Mouse (Mus musculus) liver, embryonic 16.5 days (tissue): Measurements from ENCODE around the gene Ccdc89. TPM values are rescaled to one million over a fixed set of nuclear protein-coding genes. Genes with fewer than 3 reads are reported as not detected.

Experiments
- ATAC-seq: fragments of 200-750 bp; cut with Nextera tagmentation; 2 replicates; pipeline ENCODE4 v1.8.0; 2017; ENCODE audit warnings: low read depth, mild to moderate bottlenecking, moderate number of reproducible peaks, moderate library complexity
- H3K27ac ChIP-seq: fragments of 300-500 bp; sonication (generic); 2 replicates; pipeline ENCODE4 v1.5.1; 2014; ENCODE audit warnings: mild to moderate bottlenecking, low read length
- H3K27me3 ChIP-seq: fragments of 300-500 bp; sonication (generic); 2 replicates; pipeline ENCODE4 v1.6.1; 2014; ENCODE audit warnings: low read depth, low read length, mixed read lengths; ENCODE audit not compliant: control insufficient read depth, insufficient read depth
- H3K36me3 ChIP-seq: fragments of 300-500 bp; sonication (generic); 2 replicates; pipeline ENCODE4 v1.6.1; 2014; ENCODE audit warnings: mild to moderate bottlenecking; ENCODE audit not compliant: control insufficient read depth, insufficient read depth
- H3K4me1 ChIP-seq: fragments of 300-500 bp; sonication (generic); 2 replicates; pipeline ENCODE4 v1.6.1; 2014; ENCODE audit warnings: low read depth, low read length, mixed read lengths; ENCODE audit not compliant: control insufficient read depth
- H3K4me2 ChIP-seq: fragments of 300-500 bp; sonication (generic); 2 replicates; pipeline ENCODE4 v1.6.1; 2014; ENCODE audit warnings: low read depth, low read length, mixed read lengths
- H3K4me3 ChIP-seq: fragments of 300-500 bp; sonication (generic); 2 replicates; pipeline ENCODE4 v1.5.1; 2014; ENCODE audit warnings: low read depth, mild to moderate bottlenecking, low read length
- H3K9ac ChIP-seq: fragments of 300-500 bp; sonication (generic); 2 replicates; pipeline ENCODE4 v1.6.1; 2014; ENCODE audit warnings: low read depth, low read length
- H3K9me3 ChIP-seq: fragments of 300-500 bp; sonication (generic); replicated peaks from 2 replicates; pipeline ENCODE4 v1.6.1; 2016; ENCODE audit warnings: low read length; ENCODE audit not compliant: control insufficient read depth
- WGBS: fragments of 180-500 bp; shearing (Covaris S2); extraction: QIAGEN DNeasy Blood & Tissue Kit; methylation state at CpG from one replicate; pipeline ENCODE4 v1.1.7; 2014; ENCODE audit not compliant: insufficient replicate concordance; 5-methylcytosine and 5-hydroxymethylcytosine counted together
- polyA plus RNA-seq: library from polyadenylated mRNA; unstranded; fragments of >200 nt; fragmentation: Nextera tagmentation; extraction: Ambion mirVana; gene quantifications from 2 replicates; pipeline ENCODE4 v1.2.1, GENCODE M21; 2015

Ccdc89 gene
- polyA plus RNA-seq, 1 experiment from 2014 or later: 0.12 TPM

DNA sequence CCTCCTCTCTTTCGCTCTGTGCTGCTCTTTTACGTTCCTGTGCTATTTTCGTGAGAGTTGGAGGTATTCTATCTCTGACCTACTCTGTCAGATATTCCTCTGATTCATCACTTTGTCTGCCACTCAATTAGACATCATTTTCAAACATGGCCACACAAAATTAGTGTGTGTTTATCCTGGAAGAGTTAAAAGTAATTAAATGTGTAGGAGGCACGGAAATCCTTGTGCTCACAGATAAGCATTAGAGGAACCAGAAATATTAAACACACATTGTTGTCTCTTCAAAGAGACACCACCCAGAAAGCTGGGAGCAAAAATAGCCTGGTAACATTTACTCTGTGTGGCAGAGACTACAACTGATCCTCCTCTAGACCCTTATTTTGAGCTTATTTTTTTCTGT lies 13.7 kb downstream of the Ccdc89 start:
- Histone ChIP-seq H3K4me3 (no peak overlapping the region), H3K9me3 (no peaks in the 10 kb centered on the region), H3K9ac (no peak overlapping the region), H3K36me3 (no peaks in the 10 kb centered on the region), H3K4me2 (no peak overlapping the region), H3K27me3 (no peaks in the 10 kb centered on the region), H3K4me1 (no peaks in the 10 kb centered on the region), H3K27ac (no peak overlapping the region)
- no peak for ATAC-seq
- WGBS: 79% methylated on average over 4 of the region's 4 CpGs

DNA sequence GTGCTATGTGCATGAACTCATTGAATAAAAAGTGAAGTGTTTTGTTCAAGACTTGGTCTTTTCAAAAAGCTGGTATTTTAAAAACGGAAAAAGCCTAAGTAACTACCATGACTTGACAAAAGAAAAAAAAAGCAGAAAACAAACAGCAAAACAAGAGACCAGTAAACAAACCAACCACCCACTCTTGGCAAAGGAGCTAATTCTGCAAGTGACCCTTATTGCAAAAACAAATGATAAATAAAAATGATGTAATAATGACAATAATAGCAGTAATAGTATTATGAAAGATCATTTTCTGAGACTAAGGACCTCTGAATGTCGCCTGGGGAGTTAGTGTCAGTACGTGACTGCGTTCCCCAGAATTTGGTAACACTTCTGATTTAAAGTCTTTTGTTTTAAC lies 15.7 kb downstream of the Ccdc89 start:
- Histone ChIP-seq H3K27ac (peak overlapping the region; percentile 96), H3K9ac (peak overlapping the region; percentile 73), H3K4me1 (no peaks in the 10 kb centered on the region), H3K36me3 (no peaks in the 10 kb centered on the region; the same call in none of the 2 replicates), H3K27me3 (no peaks in the 10 kb centered on the region), H3K4me2 (peak overlapping the region; percentile 76), H3K9me3 (no peaks in the 10 kb centered on the region), H3K4me3 (peak overlapping the region; percentile 100)
- 12% methylated on average over 4 of the region's 4 CpGs for WGBS
- no peak for ATAC-seq

DNA sequence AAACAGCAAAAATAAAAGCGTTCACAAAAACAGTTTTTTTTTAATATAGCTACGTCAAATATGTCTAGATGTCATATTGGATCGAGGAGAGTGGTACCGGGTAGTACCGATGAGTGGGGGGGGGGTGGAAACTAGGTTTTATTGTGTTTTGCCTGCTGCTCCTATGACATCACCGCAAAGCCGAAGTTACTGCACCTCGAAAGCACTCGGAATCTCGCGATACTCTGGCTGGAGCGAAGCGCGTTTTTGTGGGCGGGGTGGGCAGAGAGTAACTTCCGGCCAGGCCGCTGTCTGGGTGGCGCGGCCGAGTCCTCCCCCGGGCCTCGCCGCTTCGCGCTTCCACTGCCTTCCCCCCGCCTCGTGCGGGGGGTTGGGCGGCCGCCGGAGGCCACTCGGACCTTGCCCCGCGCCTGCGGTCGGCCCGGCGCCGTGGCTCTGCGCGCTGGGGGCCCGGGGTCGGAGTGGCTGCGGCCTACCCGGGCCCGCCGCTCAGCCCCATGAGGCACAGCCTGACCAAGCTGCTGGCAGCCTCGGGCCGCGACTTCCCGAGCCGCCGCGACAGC lies 16.2 kb downstream of the Ccdc89 start, which contains the start of gene Crebzf:
Gene Crebzf (plus strand): TSS at position 212 of the 563 bp plus-strand sequence.
- under 1% methylated on average over 54 of the region's 54 CpGs for WGBS
- peak within 1 kb of the TSS; percentile 76 for H3K4me2 ChIP-seq
- H3K4me3 ChIP-seq: peak within 1 kb of the TSS; percentile 100
- no peaks in the 10 kb centered on the region for H3K9me3 ChIP-seq
- H3K4me1 ChIP-seq: no peaks in the 10 kb centered on the region
- peak; percentile 93 for ATAC-seq
- H3K9ac ChIP-seq: peak within 1 kb of the TSS; percentile 99
- no peaks in the 10 kb centered on the region for H3K27me3 ChIP-seq
- H3K36me3 ChIP-seq: peaks cover 3% of the 10 kb centered on the region
- peak within 1 kb of the TSS; percentile 96 for H3K27ac ChIP-seq

DNA sequence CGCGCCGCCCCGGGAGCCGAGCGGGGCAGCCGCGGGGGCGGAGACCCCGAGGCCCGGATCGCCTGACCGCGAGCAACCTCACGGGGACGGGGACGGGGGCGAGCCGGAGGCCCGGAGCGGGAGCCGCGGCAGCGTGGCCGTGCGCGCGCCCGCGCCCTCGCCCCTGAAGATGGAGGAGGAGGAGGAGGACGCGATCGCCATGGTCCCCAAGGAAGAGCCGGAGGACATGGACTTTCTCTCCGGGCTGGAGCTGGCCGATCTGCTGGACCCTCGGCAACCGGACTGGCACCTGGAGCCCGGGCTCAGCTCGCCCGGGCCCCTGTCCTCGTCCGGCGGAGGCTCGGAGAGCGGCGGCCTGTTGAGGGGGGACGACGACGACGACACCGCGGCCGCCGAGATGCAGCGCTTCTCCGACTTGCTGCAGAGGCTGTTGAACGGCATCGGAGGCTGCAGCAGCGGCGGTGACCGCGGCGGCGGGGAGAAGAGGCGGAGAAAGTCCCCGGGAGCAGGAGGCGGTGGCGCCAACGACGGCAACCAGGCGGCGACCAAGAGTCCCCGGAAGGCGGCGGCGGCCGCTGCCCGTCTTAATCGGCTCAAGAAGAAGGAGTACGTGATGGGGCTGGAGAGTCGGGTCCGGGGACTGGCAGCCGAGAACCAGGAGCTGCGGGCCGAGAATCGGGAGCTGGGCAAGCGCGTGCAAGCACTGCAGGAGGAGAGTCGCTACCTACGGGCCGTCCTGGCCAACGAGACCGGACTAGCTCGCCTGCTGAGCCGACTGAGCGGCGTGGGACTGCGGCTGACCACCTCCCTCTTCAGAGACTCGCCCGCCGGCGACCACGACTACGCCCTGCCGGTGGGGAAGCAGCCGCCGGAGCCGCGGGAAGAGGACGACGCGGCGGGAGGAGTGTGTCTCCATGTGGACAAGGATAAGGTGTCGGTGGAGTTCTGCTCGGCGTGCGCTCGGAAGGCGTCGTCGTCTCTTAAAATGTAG lies 17.0 kb downstream of the Ccdc89 start:
- Histone ChIP-seq H3K4me2 (peak overlapping the region; percentile 76), H3K4me3 (peak overlapping the region; percentile 100), H3K36me3 (peaks cover 4% of the 10 kb centered on the region), H3K27me3 (no peaks in the 10 kb centered on the region), H3K9me3 (no peaks in the 10 kb centered on the region), H3K27ac (peak overlapping the region; percentile 96), H3K4me1 (no peaks in the 10 kb centered on the region), H3K9ac (peak overlapping the region; percentile 99)
- WGBS: under 1% methylated on average over 117 of the region's 123 CpGs
- ATAC-seq: peak; percentile 63

DNA sequence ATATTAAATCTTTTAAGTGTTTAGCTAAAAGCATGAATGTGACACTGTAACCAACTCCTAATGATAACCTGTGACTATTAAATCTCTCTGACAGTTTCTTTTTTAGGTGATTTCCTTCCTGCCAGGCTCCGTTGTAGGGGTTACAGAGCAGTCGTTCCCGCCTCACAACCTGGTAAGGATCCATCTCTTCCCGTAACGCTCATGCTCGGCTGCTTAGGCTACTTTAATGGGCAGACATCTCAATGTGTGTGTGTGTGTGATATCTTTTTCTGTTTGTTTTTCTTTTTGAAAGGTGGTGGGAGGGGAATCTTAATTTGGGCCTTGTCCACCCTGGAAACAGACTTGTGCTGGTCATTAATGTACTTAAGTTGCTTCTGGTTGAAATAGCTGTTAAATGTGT lies 17.8 kb downstream of the Ccdc89 start:
- Histone ChIP-seq H3K36me3 (peaks cover 6% of the 10 kb centered on the region), H3K9ac (peak overlapping the region; percentile 99), H3K27ac (peak overlapping the region; percentile 96), H3K4me1 (no peaks in the 10 kb centered on the region), H3K9me3 (no peaks in the 10 kb centered on the region), H3K27me3 (no peaks in the 10 kb centered on the region), H3K4me3 (peak overlapping the region; percentile 100), H3K4me2 (peak overlapping the region; percentile 76)
- ATAC-seq: no peak
- WGBS: 0% methylated on average over 6 of the region's 6 CpGs

DNA sequence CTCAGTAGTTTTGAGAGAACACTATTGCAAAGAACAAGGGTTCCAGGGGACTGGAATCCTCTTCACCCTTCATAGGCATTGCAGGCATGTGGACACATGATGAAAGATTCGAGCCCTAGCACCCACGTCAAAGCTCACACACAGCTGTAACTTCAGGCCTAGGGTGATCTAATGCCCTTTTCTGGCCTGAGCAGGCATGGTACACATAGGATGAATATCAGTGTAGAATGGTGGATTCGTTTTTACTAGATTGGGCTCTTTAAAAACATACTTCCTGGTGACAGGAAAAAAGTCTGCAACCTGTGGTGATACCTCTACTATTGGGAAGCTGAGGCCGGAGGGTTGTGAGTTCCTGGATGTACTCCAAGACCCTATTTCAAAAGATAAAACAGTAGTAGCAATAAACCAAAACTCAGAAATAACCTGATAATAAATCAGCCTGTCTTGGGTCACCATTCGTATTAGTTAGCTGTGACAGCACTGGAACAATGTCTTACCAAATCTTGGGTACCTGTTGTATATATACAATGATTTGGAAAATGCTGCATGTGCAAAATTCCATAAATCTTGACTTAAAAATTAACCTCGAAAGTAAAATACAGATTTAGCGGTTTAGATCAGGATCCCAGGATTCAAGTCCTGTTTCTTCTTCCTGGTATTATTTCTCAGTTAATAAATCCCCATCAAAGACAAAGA lies 29.9 kb downstream of the Ccdc89 start:
- Histone ChIP-seq H3K36me3 (no peaks in the 10 kb centered on the region; the same call in none of the 2 replicates), H3K27ac (no peak overlapping the region), H3K4me3 (peak overlapping the region; percentile 84), H3K9ac (peak overlapping the region; percentile 21; the same call in 1 of the 2 replicates), H3K27me3 (no peaks in the 10 kb centered on the region), H3K9me3 (no peaks in the 10 kb centered on the region), H3K4me1 (peaks cover 11% of the 10 kb centered on the region), H3K4me2 (peak overlapping the region; percentile 87)
- 18% methylated on average over 7 of the region's 7 CpGs for WGBS
- ATAC-seq: no peak

DNA sequence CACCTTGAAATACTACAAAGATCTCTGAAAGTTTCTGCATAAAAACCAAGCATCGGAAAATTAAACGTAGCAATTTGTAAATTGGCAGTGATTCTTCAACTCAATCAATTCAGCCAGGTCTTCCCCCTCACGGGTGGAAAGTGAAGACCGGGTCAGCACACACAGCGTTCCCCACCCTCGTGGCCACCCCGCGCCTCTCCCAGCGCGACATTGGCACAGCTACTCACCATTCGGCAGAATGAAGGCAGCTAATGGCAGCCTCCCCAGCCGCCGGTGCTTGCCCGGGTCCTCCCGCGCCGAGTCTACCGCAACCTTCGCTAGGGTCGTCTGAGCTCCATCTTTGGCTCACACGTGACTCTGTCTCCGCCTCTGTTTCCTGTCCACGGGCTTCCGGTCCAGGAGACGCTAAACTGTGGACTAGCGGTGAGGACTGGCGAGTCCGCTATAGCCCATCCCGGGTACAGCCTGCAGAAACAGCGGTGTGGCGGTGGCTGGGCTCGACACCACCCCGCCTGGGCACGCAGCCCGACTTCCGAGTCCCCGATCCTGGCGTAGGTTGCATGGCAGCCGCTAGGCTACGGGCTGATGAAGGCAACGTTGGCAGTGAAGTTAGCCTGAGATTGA lies 30.6 kb downstream of the Ccdc89 start, which contains the start of gene Tmem126a:
Gene Tmem126a (minus strand): TSS at position 385 of the 624 bp plus-strand sequence.
- Histone ChIP-seq H3K4me3 (peak within 1 kb of the TSS; percentile 84), H3K27ac (peak within 1 kb of the TSS; percentile 86), H3K36me3 (no peaks in the 10 kb centered on the region; the same call in 1 of the 2 replicates), H3K27me3 (no peaks in the 10 kb centered on the region), H3K9me3 (no peaks in the 10 kb centered on the region), H3K9ac (peak within 1 kb of the TSS; percentile 84), H3K4me1 (peaks cover 11% of the 10 kb centered on the region), H3K4me2 (peak within 1 kb of the TSS; percentile 87)
- ATAC-seq: peak; percentile 94
- under 1% methylated on average over 41 of the region's 41 CpGs for WGBS

DNA sequence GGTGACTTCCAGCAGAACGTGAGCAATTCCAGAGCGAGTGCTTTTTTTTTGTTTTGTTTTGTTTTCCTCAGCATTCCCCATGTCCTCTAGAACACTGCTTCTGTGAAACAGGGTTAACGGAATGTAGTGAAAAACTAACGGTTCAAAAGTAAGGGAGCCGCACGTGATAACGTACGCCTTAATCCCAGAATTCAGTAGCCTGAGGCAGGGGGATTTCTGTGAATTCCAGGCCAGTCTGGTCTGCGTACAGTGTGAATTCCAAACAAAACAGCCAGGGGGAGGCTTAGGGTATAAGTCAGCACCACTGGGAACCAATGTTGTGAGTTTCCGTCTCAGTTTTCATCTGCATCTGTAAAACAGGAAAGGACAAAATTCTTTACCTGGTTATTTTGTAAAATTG lies 31.1 kb downstream of the Ccdc89 start:
- H3K9ac ChIP-seq: peak overlapping the region; percentile 84
- no peaks in the 10 kb centered on the region for H3K9me3 ChIP-seq
- H3K4me3 ChIP-seq: peak overlapping the region; percentile 84
- H3K27me3 ChIP-seq: no peaks in the 10 kb centered on the region
- peak overlapping the region; percentile 86 for H3K27ac ChIP-seq
- peaks cover 11% of the 10 kb centered on the region for H3K4me1 ChIP-seq
- WGBS: 8% methylated on average over 10 of the region's 10 CpGs
- peak; percentile 21 for ATAC-seq
- no peaks in the 10 kb centered on the region for H3K36me3 ChIP-seq
- peak overlapping the region; percentile 87 for H3K4me2 ChIP-seq
